Comparison of ENCODE assay signal across 18 mouse cellular contexts in the genomic region with DNA sequence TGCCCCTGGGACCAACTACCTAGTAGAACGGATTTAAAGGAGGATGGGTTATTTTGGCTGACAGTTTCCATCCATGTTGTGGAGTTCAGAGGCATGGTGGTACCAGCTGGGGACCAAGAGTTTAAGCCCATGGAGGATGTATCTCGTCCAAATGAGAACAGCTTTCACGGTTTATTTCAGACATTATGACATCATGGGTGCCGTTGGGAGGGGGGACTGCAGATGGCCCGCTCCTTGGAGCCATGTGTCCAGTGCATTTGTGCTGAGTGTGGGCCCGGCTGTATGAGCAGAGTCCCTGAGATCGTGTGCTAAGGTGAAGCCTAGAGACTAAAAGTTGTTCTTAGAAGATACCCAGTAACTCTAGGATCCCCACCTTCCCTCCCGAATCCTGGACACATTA. TPM values are rescaled to one million over a fixed set of nuclear protein-coding genes. Genes with fewer than 3 reads are reported as not detected.
DNase-seq lines count a peak whose midpoint lies in the region; ATAC-seq and TF ChIP-seq lines count a peak whose summit lies in the region.
"Had no signal": no experiment of that assay in that cellular context is flagged by ENCODE, and none has a peak within 500 bp of the region (broad histone marks: within the 10 kb centered on the region; RNA-seq: fewer than 3 reads in every experiment).

No protein-coding gene starts in this region.

- intact Hi-C loops in gastrocnemius, adult 2 months (cut with DNase I): no loop called here
- intact Hi-C loops in gastrocnemius, postnatal 36 days (cut with DNase I): no loop called here

- H3K4me1 ChIP-seq in midbrain, embryonic 14.5 days (ENCODE audit: control insufficient read depth, insufficient read depth, low read length): peaks cover 16% of the 10 kb centered on the region
- H3K4me1 ChIP-seq: liver, embryonic 15.5 days had no signal

- H3K27ac ChIP-seq in gastrocnemius, adult 2 months: peak overlapping the region; percentile 58; the same call in 1 of the 2 replicates
- no peak overlapping the region for H3K27ac ChIP-seq in midbrain, embryonic 14.5 days (replicated peaks; ENCODE audit: low read depth, low read length)
- H3K27ac ChIP-seq: hindbrain, embryonic 10.5 days; kidney, embryonic 15.5 days; limb, embryonic 12.5 days; liver, embryonic 15.5 days; neural tube, embryonic 15.5 days had no signal

- TF ChIP-seq CTCF in gastrocnemius, adult 2 months (IDR thresholded peaks at IDR 0.05): no peak

- no peak overlapping the region for H3K9ac ChIP-seq in midbrain, embryonic 14.5 days (replicated peaks; ENCODE audit: low read length)
- H3K9ac ChIP-seq: kidney, embryonic 15.5 days; limb, embryonic 12.5 days; liver, embryonic 15.5 days; neural tube, embryonic 15.5 days had no signal

- H3K4me2 ChIP-seq in midbrain, embryonic 14.5 days (ENCODE audit: low read length): no peak overlapping the region
- H3K4me2 ChIP-seq: kidney, embryonic 15.5 days; limb, embryonic 12.5 days; liver, embryonic 15.5 days; midbrain, embryonic 11.5 days; neural tube, embryonic 15.5 days had no signal

- ATAC-seq in midbrain, embryonic 14.5 days (ENCODE audit: low FRiP score, low TSS enrichment): no peak
- ATAC-seq: forebrain, embryonic 16.5 days had no signal

- no peaks in the 10 kb centered on the region for H3K36me3 ChIP-seq in midbrain, embryonic 14.5 days (ENCODE audit: control insufficient read depth, insufficient read depth, low read length)
- H3K36me3 ChIP-seq: hindbrain, embryonic 10.5 days; kidney, embryonic 15.5 days; limb, embryonic 12.5 days; liver, embryonic 15.5 days; neural tube, embryonic 15.5 days had no signal

- WGBS in midbrain, embryonic 14.5 days: 83% methylated on average over 8 of the region's 8 CpGs

- H3K9me3 ChIP-seq in midbrain, embryonic 14.5 days (ENCODE audit: control insufficient read depth, low read length): no peaks in the 10 kb centered on the region
- H3K9me3 ChIP-seq: hindbrain, embryonic 10.5 days; kidney, embryonic 15.5 days; limb, embryonic 12.5 days; liver, embryonic 15.5 days; neural tube, embryonic 15.5 days had no signal

- no peaks in the 10 kb centered on the region for H3K27me3 ChIP-seq in midbrain, embryonic 14.5 days (ENCODE audit: control insufficient read depth, insufficient read depth, low read length)
- H3K27me3 ChIP-seq: kidney, embryonic 15.5 days; limb, embryonic 12.5 days; liver, embryonic 15.5 days; neural tube, embryonic 15.5 days had no signal

- H3K4me3 ChIP-seq in gastrocnemius, adult 2 months: no peak overlapping the region
- no peak overlapping the region for H3K4me3 ChIP-seq in midbrain, embryonic 14.5 days (replicated peaks; ENCODE audit: low read depth, low read length)
- H3K4me3 ChIP-seq: hindbrain, embryonic 10.5 days; kidney, embryonic 15.5 days; limb, embryonic 12.5 days; liver, embryonic 15.5 days; neural tube, embryonic 15.5 days had no signal

- DNase-seq in gastrocnemius, adult 2 months: peak; percentile 62
- DNase-seq in gastrocnemius, postnatal 36 days: no peak
- peak; percentile 72 for DNase-seq in layer of hippocampus, adult 9-11 months
- DNase-seq in layer of hippocampus, postnatal 25 days (ENCODE audit: extremely low spot score in 1 of 2, low spot score in 1 of 2): no peak
- peak; percentile 85 for DNase-seq in cerebellum, adult 11-12 months
- DNase-seq in cerebellum, adult 9-11 months: peak; percentile 88
- DNase-seq in urinary bladder, postnatal 36 days (ENCODE audit: low spot score in 2 of 2): no peak
- no peak for DNase-seq in midbrain, embryonic 14.5 days
- DNase-seq: heart, adult 18-20 months; lung, postnatal 36 days; thymus, postnatal 25 days had no signal

RNA-seq across cellular contexts. Expression of a gene that starts 50.4 kb away (rescaled TPM):
- total RNA-seq in gastrocnemius, adult 2 months (2021): 10 to 100 TPM; 28.6 to 81.6 TPM
- total RNA-seq in gastrocnemius, postnatal 36 days (2021): 10 to 100 TPM; 26.5 to 30.1 TPM
- 10 to 100 TPM; 55.4 to 59.0 TPM for total RNA-seq in layer of hippocampus, postnatal 25 days (2021)
- 7.8 and 9.8 TPM in 2 replicates for polyA plus RNA-seq in midbrain, embryonic 14.5 days (2014; fragmentation: Nextera tagmentation; extraction: Ambion mirVana)

Comparison
In these comparisons a context has a peak if more than half of its experiments do, and no peak if none do; other contexts are left out.
1. DNase-seq: peak in gastrocnemius, adult 2 months (single experiment), layer of hippocampus, adult 9-11 months (single experiment), cerebellum, adult 11-12 months (single experiment) and cerebellum, adult 9-11 months (single experiment); none in gastrocnemius, postnatal 36 days (0 of 2), layer of hippocampus, postnatal 25 days (0 of 2), urinary bladder, postnatal 36 days (0 of 2) and midbrain, embryonic 14.5 days (single experiment).